Mouse (Mus musculus) ES-Bruce4 (cell line): ENCODE data around the gene Slc25a36.

Experiments
- CTCF ChIP-seq: IDR thresholded peaks from one replicate; pipeline ENCODE4 v1.8.1; 2011; ENCODE audit warnings: low read depth, low read length
- EP300 ChIP-seq: IDR thresholded peaks from 2 replicates; pipeline ENCODE4 v1.6.1; 2011; ENCODE audit warnings: low read depth, low read length; ENCODE audit not compliant: insufficient read depth
- POLR2A ChIP-seq: IDR thresholded peaks from one replicate; pipeline ENCODE4 v1.8.1; 2011; ENCODE audit warnings: low read length; ENCODE audit not compliant: insufficient read depth

DNA sequence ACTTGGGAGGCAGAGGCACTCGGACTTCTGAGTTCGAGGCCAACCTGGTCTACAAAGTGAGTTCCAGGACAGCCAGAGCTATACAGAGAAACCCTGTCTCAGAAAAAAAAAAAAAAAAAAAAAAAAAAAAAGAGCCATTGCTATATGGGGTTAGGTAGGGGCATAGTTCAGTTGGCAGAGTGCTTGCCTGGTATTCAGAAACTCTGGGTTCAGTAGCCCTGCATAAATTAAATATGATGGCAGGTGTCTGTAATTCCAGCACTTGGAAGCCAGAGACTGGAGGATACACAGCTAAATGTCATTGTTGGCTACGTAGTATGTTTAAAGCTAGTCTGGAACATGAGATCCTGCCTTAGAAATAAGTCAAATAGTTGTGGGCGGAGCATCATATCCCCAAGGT lies 44.0 kb upstream of the Slc25a36 start:
- TF ChIP-seq CTCF, result no peak
- TF ChIP-seq EP300, result no peak
- TF ChIP-seq POLR2A, result no peak
